Mouse (Mus musculus) intestine, postnatal 0 days (tissue): ENCODE results near the gene Mapk12. TPM values are rescaled to one million over a fixed set of nuclear protein-coding genes. Genes with fewer than 3 reads are reported as not detected.

ENCODE experiments used
- ATAC-seq: fragments of 200-750 bp; cut with Nextera tagmentation; 2 replicates; pipeline ENCODE4 v1.8.0; 2017; ENCODE audit warnings: mild to moderate bottlenecking, moderate TSS enrichment, moderate library complexity
- H3K27ac ChIP-seq: fragments of 300-500 bp; sonication (generic); 2 replicates; pipeline ENCODE4 v1.5.1; 2014; ENCODE audit warnings: mild to moderate bottlenecking, low read depth, low read length, moderate library complexity
- H3K27me3 ChIP-seq: fragments of 300-500 bp; sonication (generic); replicated peaks from 2 replicates; pipeline ENCODE4 v1.6.1; 2014; ENCODE audit warnings: low read length, mixed read lengths; ENCODE audit not compliant: control insufficient read depth, insufficient read depth
- H3K36me3 ChIP-seq: fragments of 300-500 bp; sonication (generic); 2 replicates; pipeline ENCODE4 v1.6.1; 2014; ENCODE audit warnings: mild to moderate bottlenecking, moderate library complexity; ENCODE audit not compliant: control insufficient read depth, insufficient read depth
- H3K4me1 ChIP-seq: fragments of 300-500 bp; sonication (generic); replicated peaks from 2 replicates; pipeline ENCODE4 v1.6.1; 2014; ENCODE audit warnings: antibody characterized with exemption, low read length, mixed read lengths; ENCODE audit not compliant: control insufficient read depth, insufficient read depth
- H3K4me2 ChIP-seq: fragments of 300-500 bp; sonication (generic); replicated peaks from 2 replicates; pipeline ENCODE4 v1.6.1; 2014; ENCODE audit warnings: low read depth, mild to moderate bottlenecking, moderate library complexity
- H3K4me3 ChIP-seq: fragments of 300-500 bp; sonication (generic); 2 replicates; pipeline ENCODE4 v1.5.1; 2014; ENCODE audit warnings: low read depth, low read length
- H3K9ac ChIP-seq: fragments of 300-500 bp; sonication (generic); 2 replicates; pipeline ENCODE4 v1.6.1; 2014; ENCODE audit warnings: mild to moderate bottlenecking, low read depth, low read length
- H3K9me3 ChIP-seq: fragments of 300-500 bp; sonication (generic); 2 replicates; pipeline ENCODE4 v1.6.1; 2016; ENCODE audit warnings: mixed run types; ENCODE audit not compliant: control insufficient read depth
- CTCF ChIP-seq: sonication (generic); IDR thresholded peaks from 2 replicates; pipeline ENCODE4 v1.5.1; 2016; ENCODE audit warnings: low read depth, mild to moderate bottlenecking, control low read depth, antibody characterized with exemption, moderate library complexity
- WGBS: fragments of 180-500 bp; shearing (Covaris S2); extraction: QIAGEN DNeasy Blood & Tissue Kit; methylation state at CpG from one replicate; pipeline ENCODE4 v1.1.7; 2014; 5-methylcytosine and 5-hydroxymethylcytosine counted together
- polyA plus RNA-seq: library from polyadenylated mRNA; unstranded; fragments of >200 nt; fragmentation: Nextera tagmentation; extraction: Ambion mirVana; gene quantifications from 2 replicates; pipeline ENCODE4 v1.2.1, GENCODE M21; 2015

Gene Mapk12
- polyA plus RNA-seq, 1 experiment from 2014 or later, result 2.7 TPM

DNA sequence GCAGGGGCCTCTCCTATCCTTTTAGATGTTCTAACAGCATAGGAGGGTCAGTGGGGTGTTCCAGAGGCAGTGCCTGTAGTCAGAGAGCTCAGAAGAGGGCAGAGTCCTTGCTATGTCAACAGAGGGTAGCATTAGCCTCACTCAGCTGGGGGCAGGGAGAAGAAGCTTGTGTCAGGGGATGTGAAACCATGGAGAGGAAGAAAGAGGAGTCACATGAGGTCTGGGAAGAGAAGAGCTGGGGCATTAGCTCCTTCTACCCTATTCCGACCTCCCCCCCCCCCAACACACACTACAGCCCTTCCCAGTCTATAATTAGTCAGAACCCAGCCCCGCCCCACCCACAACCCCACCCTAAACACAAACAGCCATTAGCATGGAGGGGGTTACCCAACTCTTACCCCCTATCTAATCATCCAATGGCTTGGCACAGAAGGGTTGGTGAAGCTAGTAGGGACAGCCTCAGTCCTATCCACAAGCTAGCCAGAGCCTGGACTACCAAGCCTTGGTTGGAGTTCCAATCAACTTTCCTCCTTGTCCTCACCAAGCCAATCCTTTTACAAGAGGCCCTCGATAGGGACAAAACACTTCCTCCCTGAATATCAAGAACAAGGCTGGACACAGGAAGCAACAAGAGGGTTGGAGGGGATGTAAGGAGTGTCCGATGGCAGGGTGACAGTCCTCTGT is 37.2 kb upstream of the Mapk12 start:
- Histone ChIP-seq H3K27me3 (no peaks in the 10 kb centered on the region), H3K9me3 (no peaks in the 10 kb centered on the region), H3K36me3 (no peaks in the 10 kb centered on the region), H3K9ac (peak overlapping the region; percentile 79), H3K4me3 (peak overlapping the region; percentile 78; the same call in 1 of the 2 replicates), H3K4me2 (peak overlapping the region; percentile 90), H3K4me1 (peaks cover 36% of the 10 kb centered on the region), H3K27ac (peak overlapping the region; percentile 88)
- no peak for TF ChIP-seq CTCF
- 26% methylated on average over 4 of the region's 4 CpGs for WGBS
- ATAC-seq, result peak; percentile 53

DNA sequence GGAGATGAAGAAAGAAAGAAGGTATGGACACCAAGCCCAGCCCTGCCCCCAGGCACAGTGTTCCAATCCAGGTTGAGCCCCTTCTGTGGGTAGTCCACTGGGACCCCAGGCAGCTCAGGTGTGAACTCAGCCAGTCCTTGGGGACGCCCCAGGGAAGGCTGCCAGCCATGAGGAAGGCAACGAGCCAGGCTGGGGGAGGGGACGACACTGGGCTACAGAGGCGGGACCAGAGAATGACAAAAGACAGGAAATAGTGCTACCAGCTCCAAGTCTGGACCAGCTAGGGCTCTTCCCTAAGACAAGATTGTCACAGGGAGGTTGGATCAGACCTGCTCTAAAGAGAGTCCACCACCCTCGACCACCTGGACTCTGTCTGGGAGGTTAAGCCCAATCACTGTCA is 36.6 kb upstream of the Mapk12 start:
- ATAC-seq, result peak; percentile 10; the same call in 1 of the 2 replicates
- Histone ChIP-seq H3K27me3 (no peaks in the 10 kb centered on the region), H3K9me3 (no peaks in the 10 kb centered on the region), H3K4me2 (peak overlapping the region; percentile 90), H3K36me3 (no peaks in the 10 kb centered on the region), H3K4me3 (peak overlapping the region; percentile 11; the same call in 1 of the 2 replicates), H3K27ac (peak overlapping the region; percentile 88), H3K9ac (peak overlapping the region; percentile 40), H3K4me1 (peaks cover 40% of the 10 kb centered on the region)
- no peak for TF ChIP-seq CTCF
- WGBS, result 5% methylated on average over 5 of the region's 5 CpGs

DNA sequence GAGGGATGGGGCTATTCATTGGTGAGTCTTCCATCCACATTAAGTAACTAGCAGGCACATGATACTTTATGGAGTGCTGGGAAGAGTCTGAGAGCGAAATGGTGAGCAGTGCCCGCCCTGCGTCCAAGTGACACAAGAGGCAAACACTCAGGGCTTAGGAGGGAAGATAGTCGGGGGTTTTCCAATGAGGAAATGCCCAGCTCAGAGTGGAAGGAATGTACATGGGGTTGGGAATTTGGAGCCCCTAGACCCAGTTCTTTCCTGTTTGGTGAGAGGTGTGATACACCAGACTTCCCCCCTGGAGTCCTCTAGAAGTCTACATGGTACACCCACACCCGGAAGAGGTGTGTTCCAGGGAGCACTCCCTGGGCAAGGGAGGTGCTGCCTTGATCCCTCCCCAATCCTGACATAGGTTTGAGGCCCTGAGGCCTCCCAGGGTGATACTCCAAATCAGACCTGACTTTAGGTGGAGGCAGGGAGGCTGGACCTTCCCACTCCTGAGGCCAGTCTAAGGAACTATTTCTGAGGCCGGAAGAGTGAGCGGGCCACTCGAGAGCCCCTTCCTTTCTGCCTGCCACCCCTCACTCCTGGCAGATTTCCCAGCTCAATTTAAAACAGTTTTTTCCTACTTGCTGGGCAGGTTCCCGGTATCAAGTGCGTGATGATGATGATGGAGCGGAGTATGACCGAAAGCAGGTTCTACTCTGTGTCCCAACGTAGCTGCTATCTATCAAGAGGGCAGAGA is 35.1 kb upstream of the Mapk12 start:
- peaks cover 41% of the 10 kb centered on the region for H3K4me1 ChIP-seq
- WGBS, result 54% methylated on average over 13 of the region's 13 CpGs

DNA sequence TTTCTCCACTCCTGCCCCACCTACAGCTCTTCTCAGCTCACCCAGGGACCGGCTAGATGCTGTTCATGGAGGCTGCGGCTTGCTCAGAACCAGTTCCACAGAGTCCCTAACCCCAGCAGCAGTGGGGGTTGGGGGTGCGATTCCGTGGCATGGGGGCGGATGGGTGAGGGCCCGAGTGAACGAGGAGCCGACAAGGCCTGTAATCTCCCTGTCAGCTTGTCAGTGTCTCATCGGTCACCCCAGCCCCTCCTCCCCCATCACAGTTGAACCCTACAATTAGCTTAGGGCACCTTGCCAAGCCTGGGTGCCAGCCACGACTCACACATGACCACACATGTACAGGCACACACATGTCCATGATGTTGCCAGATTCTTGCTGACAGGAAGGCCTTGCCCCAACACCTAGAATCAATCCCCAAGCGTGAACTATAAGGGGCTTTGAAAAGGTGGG is 34.4 kb upstream of the Mapk12 start:
- Histone ChIP-seq H3K9ac (no peak overlapping the region), H3K4me1 (peaks cover 41% of the 10 kb centered on the region), H3K9me3 (no peaks in the 10 kb centered on the region), H3K27me3 (no peaks in the 10 kb centered on the region), H3K27ac (peak overlapping the region; percentile 72; the same call in 1 of the 2 replicates), H3K4me3 (no peak overlapping the region), H3K36me3 (no peaks in the 10 kb centered on the region), H3K4me2 (peak overlapping the region; percentile 94; the same call in 1 of the 2 replicates)
- ATAC-seq, result no peak
- TF ChIP-seq CTCF, result no peak
- 36% methylated on average over 11 of the region's 11 CpGs for WGBS

More for the DNA sequence above, 35.1 kb upstream of the Mapk12 start:
- no peaks in the 10 kb centered on the region for H3K9me3 ChIP-seq
- TF ChIP-seq CTCF, result no peak
- H3K27ac ChIP-seq, result peak overlapping the region; percentile 72; the same call in 1 of the 2 replicates
- H3K27me3 ChIP-seq, result no peaks in the 10 kb centered on the region
- no peak for ATAC-seq
- no peak overlapping the region for H3K9ac ChIP-seq
- H3K4me2 ChIP-seq, result 0 out of 2 replicates have a peak overlapping the region, but pooled peaks have one; percentile 17
- no peak overlapping the region for H3K4me3 ChIP-seq
- no peaks in the 10 kb centered on the region for H3K36me3 ChIP-seq

DNA sequence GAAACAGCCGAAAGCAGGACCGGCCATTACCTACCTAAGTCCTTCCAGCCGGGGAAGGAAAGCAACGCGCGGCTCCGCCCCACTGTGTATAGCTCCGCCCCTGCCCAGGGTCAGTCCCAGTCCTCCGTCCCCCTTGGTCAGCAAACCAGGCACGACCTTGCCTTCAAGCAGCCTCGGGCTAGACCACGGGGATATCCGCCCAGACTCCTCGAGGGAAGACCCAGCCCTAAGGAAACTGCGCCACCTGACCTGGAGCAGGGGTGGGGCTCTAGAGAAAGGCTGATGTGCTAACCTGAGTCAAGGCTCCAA is 33.4 kb upstream of the Mapk12 start:
- no peak for TF ChIP-seq CTCF
- peak overlapping the region; percentile 72 for H3K27ac ChIP-seq
- WGBS, result 2% methylated on average over 15 of the region's 15 CpGs

DNA sequence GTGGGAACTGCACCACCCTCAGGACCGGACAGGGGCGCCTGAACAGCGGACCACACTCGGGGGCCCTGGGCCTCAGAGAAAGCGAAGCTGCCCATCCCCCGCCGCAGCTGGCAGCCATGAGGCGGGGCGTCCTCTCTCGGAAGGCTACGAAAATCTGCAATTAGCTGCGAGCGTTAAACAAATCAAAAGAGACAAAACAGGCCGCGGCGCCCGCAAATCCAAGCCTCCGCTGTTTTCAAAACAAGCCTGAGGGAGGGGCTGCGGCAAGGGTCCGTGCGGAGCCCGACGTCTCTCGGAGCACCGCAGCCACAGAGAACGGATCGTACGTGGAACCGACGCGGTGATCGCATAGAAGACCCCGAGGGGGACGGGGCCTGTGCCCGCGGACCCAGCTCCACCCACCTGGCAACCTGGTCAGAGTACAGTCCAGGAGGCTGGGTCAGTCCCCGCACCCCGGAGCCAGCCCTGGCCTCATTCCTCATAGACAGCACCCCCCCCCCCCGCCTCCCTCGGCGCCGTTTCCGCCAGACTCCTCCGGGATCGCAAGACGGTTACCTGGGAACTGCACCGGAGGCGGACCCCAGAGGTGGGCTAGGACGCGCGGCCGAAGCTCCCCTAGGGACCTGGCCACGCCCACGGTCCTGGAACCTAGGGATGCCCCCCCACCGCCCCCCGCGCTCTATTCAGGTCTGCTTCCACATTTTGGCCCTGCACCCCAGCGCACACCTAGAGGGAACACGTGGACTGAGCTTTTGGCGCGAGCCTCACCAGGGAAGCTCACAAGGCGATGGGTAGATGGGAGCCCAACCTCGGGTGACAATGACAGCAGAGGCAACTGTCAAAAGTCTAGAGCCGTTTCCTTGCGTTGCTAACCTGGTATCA is 32.8 kb upstream of the Mapk12 start:
- WGBS, result under 1% methylated on average over 64 of the region's 65 CpGs
- Histone ChIP-seq H3K4me2 (peak overlapping the region; percentile 94), H3K27me3 (no peaks in the 10 kb centered on the region), H3K36me3 (peaks cover 12% of the 10 kb centered on the region; the same call in 1 of the 2 replicates), H3K9ac (peak overlapping the region; percentile 76), H3K4me1 (peaks cover 42% of the 10 kb centered on the region), H3K27ac (peak overlapping the region; percentile 72), H3K9me3 (no peaks in the 10 kb centered on the region), H3K4me3 (peak overlapping the region; percentile 63)
- TF ChIP-seq CTCF, result peak; percentile 23; the same call in 1 of the 2 replicates
- ATAC-seq, result peak; percentile 19

More for the DNA sequence above, 33.4 kb upstream of the Mapk12 start:
- Histone ChIP-seq H3K4me3 (peak overlapping the region; percentile 63), H3K27me3 (no peaks in the 10 kb centered on the region), H3K36me3 (peaks cover 6% of the 10 kb centered on the region; the same call in 1 of the 2 replicates), H3K4me1 (peaks cover 46% of the 10 kb centered on the region), H3K4me2 (peak overlapping the region; percentile 94), H3K9ac (peak overlapping the region; percentile 76), H3K9me3 (no peaks in the 10 kb centered on the region)
- ATAC-seq, result peak; percentile 67
